Mouse (Mus musculus) neural tube, embryonic 10.5 days (tissue): ENCODE measurements around the gene Fscn2.
"Not testable (repeated sequence)": the region's sequence is repeated elsewhere in the genome, so short reads cannot be mapped to it uniquely, and the experiment has no call there.

Experiments used
- DNase-seq: peaks from one replicate; pipeline ENCODE4 v3.0.0-alpha.2; 2017; ENCODE audit warnings: low spot score; ENCODE audit errors: extremely low spot score

Fscn2 gene

GRCm38 (mm10) chr11:120345067-120345681 is 16.2 kb upstream of the Fscn2 start:
- peak; percentile 55 for DNase-seq

- peak; percentile 23 for DNase-seq
These were observed 14.8 kb upstream of the Fscn2 start for GRCm38 (mm10) chr11:120346383-120347034.

GRCm38 (mm10) chr11:120347301-120347700 is 14.0 kb upstream of the Fscn2 start:
- no peak for DNase-seq

GRCm38 (mm10) chr11:120347791-120348683 is 13.3 kb upstream of the Fscn2 start, which contains the start of gene Actg1:
Gene Actg1, minus strand, starts transcription at chr11:120348542.
- no peak for DNase-seq

- peak; percentile 90 for DNase-seq
These were observed 12.5 kb upstream of the Fscn2 start for GRCm38 (mm10) chr11:120348684-120349370.

- DNase-seq, result no peak
These were observed 11.9 kb upstream of the Fscn2 start for GRCm38 (mm10) chr11:120349371-120349985.

- peak; percentile 96 for DNase-seq
These were observed 11.2 kb upstream of the Fscn2 start for GRCm38 (mm10) chr11:120349986-120350702.

GRCm38 (mm10) chr11:120350711-120351110 is 10.6 kb upstream of the Fscn2 start:
- DNase-seq, result no peak

GRCm38 (mm10) chr11:120351250-120352092 is 9.9 kb upstream of the Fscn2 start:
- DNase-seq, result no peak

- not testable (repeated sequence) for DNase-seq
These were observed 9.3 kb upstream of the Fscn2 start for GRCm38 (mm10) chr11:120352093-120352350.

- no peak for DNase-seq
These were observed 8.6 kb upstream of the Fscn2 start for GRCm38 (mm10) chr11:120352571-120353290.

- DNase-seq, result peak; percentile 66
These were observed 7.6 kb upstream of the Fscn2 start for GRCm38 (mm10) chr11:120353500-120354303.

- DNase-seq, result no peak
These were observed 6.7 kb upstream of the Fscn2 start for GRCm38 (mm10) chr11:120354304-120355276.

- no peak for DNase-seq
These were observed 5.9 kb upstream of the Fscn2 start for GRCm38 (mm10) chr11:120355277-120356039.

GRCm38 (mm10) chr11:120356319-120356840 is 5.0 kb upstream of the Fscn2 start:
- DNase-seq, result no peak

- no peak for DNase-seq
These were observed 4.4 kb upstream of the Fscn2 start for GRCm38 (mm10) chr11:120356900-120357299.
